Mouse (Mus musculus) kidney, adult 2 months (tissue): ENCODE measurements around the gene Lgr4.

Source experiments
- CTCF ChIP-seq: fragments of 200-500 bp; conservative IDR thresholded peaks from 2 replicates; pipeline ENCODE4 v1.5.1; 2011; ENCODE audit warnings: low read depth, mild to moderate bottlenecking, control low read depth, low read length, moderate library complexity, mixed read lengths; ENCODE audit not compliant: insufficient read depth, insufficient read length
- POLR2A ChIP-seq: fragments of 200-500 bp; IDR thresholded peaks from one replicate; pipeline ENCODE4 v1.6.1; 2011; ENCODE audit warnings: low read depth, low read length, control low read depth

- no peak for TF ChIP-seq CTCF
- TF ChIP-seq POLR2A, result no peak
Observed at GRCm38 (mm10) chr2:109987946-109988345, 70.5 kb downstream of the Lgr4 start.
